ENCODE assay signal across 10 mouse cellular contexts in the genomic region with DNA sequence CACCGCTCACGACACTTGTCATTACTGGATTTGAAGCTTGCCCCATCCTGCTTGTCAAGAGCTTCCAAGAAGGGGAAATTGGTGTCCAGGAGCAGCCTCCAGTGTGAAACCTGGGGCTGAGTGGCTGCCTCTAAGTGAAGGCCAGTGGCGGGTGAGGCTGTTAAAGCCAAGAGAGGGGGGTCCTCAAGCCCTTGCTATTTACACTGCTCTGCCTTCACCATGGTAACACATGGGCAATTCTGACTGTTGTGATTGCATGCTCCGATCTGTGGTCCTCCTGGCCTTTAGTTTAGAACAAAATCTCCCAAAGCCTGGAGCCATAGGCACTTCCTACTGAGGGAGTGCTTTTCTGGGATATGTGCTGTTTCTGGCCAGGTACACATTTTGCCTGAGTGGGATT.
DNase-seq lines count a peak whose midpoint lies in the region; ATAC-seq lines count a peak whose summit lies in the region.
"Had no signal": no experiment of that assay in that cellular context is flagged by ENCODE, and none has a peak within 500 bp of the region (broad histone marks: within the 10 kb centered on the region; RNA-seq: fewer than 3 reads in every experiment).

No protein-coding gene starts in this region.

- H3K4me3 ChIP-seq in kidney, embryonic 14.5 days (ENCODE audit: low read length), result no peak overlapping the region
- H3K4me3 ChIP-seq in forebrain, embryonic 14.5 days (ENCODE audit: low read depth, low read length), result no peak overlapping the region
- H3K4me3 ChIP-seq in midbrain, embryonic 10.5 days, result no peak overlapping the region; the same call in 1 of the 2 replicates
- no peak overlapping the region for H3K4me3 ChIP-seq in neural tube, embryonic 15.5 days (replicated peaks)

- intact Hi-C loops in left cerebral cortex, postnatal 25 days (cut with DNase I), result no loop called here

- H3K9ac ChIP-seq in kidney, embryonic 14.5 days (ENCODE audit: low read depth, low read length), result no peak overlapping the region
- H3K9ac ChIP-seq in forebrain, embryonic 14.5 days (ENCODE audit: low read length), result no peak overlapping the region
- no peak overlapping the region for H3K9ac ChIP-seq in neural tube, embryonic 15.5 days (replicated peaks)

- no peaks in the 10 kb centered on the region for H3K36me3 ChIP-seq in kidney, embryonic 14.5 days (ENCODE audit: control insufficient read depth, insufficient read depth, low read length)
- no peaks in the 10 kb centered on the region for H3K36me3 ChIP-seq in forebrain, embryonic 14.5 days (ENCODE audit: control insufficient read depth, insufficient read depth, low read length)
- no peaks in the 10 kb centered on the region for H3K36me3 ChIP-seq in midbrain, embryonic 10.5 days
- no peaks in the 10 kb centered on the region for H3K36me3 ChIP-seq in neural tube, embryonic 15.5 days

- H3K4me1 ChIP-seq in kidney, embryonic 14.5 days (ENCODE audit: control insufficient read depth, insufficient read depth, low read length), result peaks cover 16% of the 10 kb centered on the region; the same call in 1 of the 2 replicates
- H3K4me1 ChIP-seq in forebrain, embryonic 14.5 days (ENCODE audit: control insufficient read depth, insufficient read depth, low read length), result peaks cover 16% of the 10 kb centered on the region
- peaks cover 64% of the 10 kb centered on the region for H3K4me1 ChIP-seq in midbrain, embryonic 10.5 days
- H3K4me1 ChIP-seq in neural tube, embryonic 15.5 days, result peaks cover 19% of the 10 kb centered on the region

- DNase-seq in kidney, adult 18-20 months, result no peak
- DNase-seq in forebrain, embryonic 14.5 days (ENCODE audit: low spot score), result peak; percentile 40
- peak; percentile 54 for DNase-seq in midbrain, embryonic 10.5 days (ENCODE audit: low spot score)
- DNase-seq in left cerebral cortex, postnatal 25 days (ENCODE audit: low spot score in 2 of 2), result no peak
- no peak for DNase-seq in layer of hippocampus, adult 18-20 months (ENCODE audit: low spot score in 2 of 2)
- DNase-seq in cerebellum, postnatal 14 days, result no peak
- DNase-seq: cerebellum, adult 9-10 months; lung, adult 18-20 months had no signal

- H3K9me3 ChIP-seq in kidney, embryonic 14.5 days (ENCODE audit: control insufficient read depth, low read length), result no peaks in the 10 kb centered on the region
- H3K9me3 ChIP-seq in forebrain, embryonic 14.5 days (replicated peaks; ENCODE audit: control insufficient read depth, low read length), result no peaks in the 10 kb centered on the region
- no peaks in the 10 kb centered on the region for H3K9me3 ChIP-seq in midbrain, embryonic 10.5 days (replicated peaks)
- H3K9me3 ChIP-seq in neural tube, embryonic 15.5 days (replicated peaks), result no peaks in the 10 kb centered on the region

- ATAC-seq in kidney, embryonic 14.5 days (ENCODE audit: low FRiP score, low TSS enrichment), result peak; percentile 29; the same call in 1 of the 2 replicates
- ATAC-seq in forebrain, embryonic 14.5 days, result peak; percentile 71
- ATAC-seq in neural tube, embryonic 15.5 days (ENCODE audit: low FRiP score), result peak; percentile 48; the same call in 1 of the 2 replicates

- no peak overlapping the region for H3K27ac ChIP-seq in kidney, embryonic 14.5 days (ENCODE audit: low read depth, low read length)
- no peak overlapping the region for H3K27ac ChIP-seq in forebrain, embryonic 14.5 days (ENCODE audit: low read depth, low read length)
- H3K27ac ChIP-seq in midbrain, embryonic 10.5 days (replicated peaks), result peak overlapping the region; percentile 75
- H3K27ac ChIP-seq in neural tube, embryonic 15.5 days (replicated peaks), result no peak overlapping the region

- H3K27me3 ChIP-seq in kidney, embryonic 14.5 days (ENCODE audit: control insufficient read depth, insufficient read depth, low read length), result no peaks in the 10 kb centered on the region
- no peaks in the 10 kb centered on the region for H3K27me3 ChIP-seq in forebrain, embryonic 14.5 days (replicated peaks; ENCODE audit: control insufficient read depth, insufficient read depth, low read length)
- H3K27me3 ChIP-seq in midbrain, embryonic 10.5 days (ENCODE audit: low read depth, poor library complexity, severe bottlenecking), result no peaks in the 10 kb centered on the region
- no peaks in the 10 kb centered on the region for H3K27me3 ChIP-seq in neural tube, embryonic 15.5 days (replicated peaks)

- 55% methylated on average over 4 of the region's 4 CpGs for WGBS in kidney, embryonic 14.5 days
- WGBS in forebrain, embryonic 14.5 days, result 13% methylated on average over 4 of the region's 4 CpGs
- 25% methylated on average over 4 of the region's 4 CpGs for WGBS in midbrain, embryonic 10.5 days
- WGBS in neural tube, embryonic 15.5 days, result 20% methylated on average over 4 of the region's 4 CpGs

- H3K4me2 ChIP-seq in kidney, embryonic 14.5 days (replicated peaks; ENCODE audit: low read depth, low read length), result no peak overlapping the region
- no peak overlapping the region for H3K4me2 ChIP-seq in forebrain, embryonic 14.5 days (ENCODE audit: low read length)
- H3K4me2 ChIP-seq in neural tube, embryonic 15.5 days, result no peak overlapping the region

Comparison
In these comparisons a context has a peak if more than half of its experiments do, and no peak if none do; other contexts are left out.
1. DNase-seq: peak in forebrain, embryonic 14.5 days (single experiment) and midbrain, embryonic 10.5 days (single experiment); none in kidney, adult 18-20 months (single experiment), left cerebral cortex, postnatal 25 days (0 of 2), layer of hippocampus, adult 18-20 months (0 of 2) and cerebellum, postnatal 14 days (0 of 2).
2. Peak in every context shown above with its lines, with median percentiles within 50 percentile points of each other: ATAC-seq.